Mouse (Mus musculus) liver, embryonic 14.5 days (tissue): ENCODE measurements around the gene Gm49325. TPM values are rescaled to one million over a fixed set of nuclear protein-coding genes. Genes with fewer than 3 reads are reported as not detected.

Experiments used
- ATAC-seq: fragments of 200-750 bp; cut with Nextera tagmentation; 2 replicates; pipeline ENCODE4 v1.8.0; 2017; ENCODE audit warnings: moderate number of reproducible peaks, mild to moderate bottlenecking, moderate library complexity; ENCODE audit not compliant: insufficient read depth
- DNase-seq, 3 experiments: peaks; one replicate each; pipeline ENCODE4 v3.0.0-alpha.2; 2012 to 2013; ENCODE audit warnings: low read depth in 3 of 3, low spot score in 3 of 3
- H3K27ac ChIP-seq: fragments of 300-500 bp; sonication (generic); 2 replicates; pipeline ENCODE4 v1.5.1; 2014; ENCODE audit warnings: moderate library complexity, mild to moderate bottlenecking, control low read depth, inconsistent platforms
- H3K27me3 ChIP-seq: fragments of 300-500 bp; sonication (generic); 2 replicates; pipeline ENCODE4 v1.6.1; 2014; ENCODE audit warnings: mild to moderate bottlenecking, low read length, moderate library complexity; ENCODE audit not compliant: control insufficient read depth, insufficient read depth
- H3K36me3 ChIP-seq: fragments of 300-500 bp; sonication (generic); replicated peaks from 2 replicates; pipeline ENCODE4 v1.6.1; 2014; ENCODE audit warnings: low read depth; ENCODE audit not compliant: control insufficient read depth, insufficient read depth
- H3K4me1 ChIP-seq, 2 experiments: fragments of 200-500 bp in 1 of 2; fragments of 300-500 bp in 1 of 2; sonication (generic) in 1 of 2; replicated peaks; 2 replicates each; pipeline ENCODE4 v1.6.1; 2012 to 2014; ENCODE audit warnings: antibody characterized with exemption in 1 of 2, inconsistent platforms in 1 of 2, low read length in 1 of 2; ENCODE audit not compliant: control insufficient read depth in 2 of 2, insufficient read depth in 2 of 2
- H3K4me2 ChIP-seq: fragments of 300-500 bp; sonication (generic); 2 replicates; pipeline ENCODE4 v1.6.1; 2014; ENCODE audit warnings: low read depth, mild to moderate bottlenecking, control low read depth, moderate library complexity
- H3K4me3 ChIP-seq, 2 experiments: fragments of 200-500 bp in 1 of 2; fragments of 300-500 bp in 1 of 2; sonication (generic) in 1 of 2; 2 replicates each; pipeline ENCODE4 v1.5.1; 2012 to 2014; ENCODE audit warnings: low read depth in 2 of 2, low read length in 2 of 2, mild to moderate bottlenecking in 2 of 2, control low read depth in 1 of 2, inconsistent platforms in 1 of 2, moderate library complexity in 1 of 2; ENCODE audit not compliant: insufficient read depth in 1 of 2
- H3K9ac ChIP-seq: fragments of 300-500 bp; sonication (generic); replicated peaks from 2 replicates; pipeline ENCODE4 v1.6.1; 2014; ENCODE audit warnings: mild to moderate bottlenecking, control low read depth, moderate library complexity
- H3K9me3 ChIP-seq: fragments of 300-500 bp; sonication (generic); 2 replicates; pipeline ENCODE4 v1.6.1; 2016; ENCODE audit warnings: low read length, mixed read lengths; ENCODE audit not compliant: control insufficient read depth
- CTCF ChIP-seq: IDR thresholded peaks from 2 replicates; pipeline ENCODE4 v1.5.1; 2016; ENCODE audit warnings: antibody characterized with exemption, low read depth, control low read depth
- EP300 ChIP-seq: IDR thresholded peaks from 2 replicates; pipeline ENCODE4 v1.6.1; 2016; ENCODE audit warnings: antibody characterized with exemption, low read depth
- WGBS: fragments of 180-500 bp; shearing (Covaris S2); extraction: QIAGEN DNeasy Blood & Tissue Kit; methylation state at CpG from one replicate; pipeline ENCODE4 v1.1.7; 2014; ENCODE audit not compliant: insufficient replicate concordance; 5-methylcytosine and 5-hydroxymethylcytosine counted together
- polyA plus RNA-seq, 2 experiments: library from polyadenylated mRNA; depleted of rRNA in 1 of 2; stranded (reverse) in 1 of 2; unstranded in 1 of 2; fragments of >200 nt; fragmentation: Nextera tagmentation in 1 of 2; extraction: Ambion mirVana in 1 of 2; gene quantifications; 2 replicates each; pipeline versions ENCODE4 v1.2.1 to v1.2.3; 2012 to 2014

The Gm49325 gene
- polyA plus RNA-seq, 2 experiments = 0.09 TPM; not detected in 1

DNA sequence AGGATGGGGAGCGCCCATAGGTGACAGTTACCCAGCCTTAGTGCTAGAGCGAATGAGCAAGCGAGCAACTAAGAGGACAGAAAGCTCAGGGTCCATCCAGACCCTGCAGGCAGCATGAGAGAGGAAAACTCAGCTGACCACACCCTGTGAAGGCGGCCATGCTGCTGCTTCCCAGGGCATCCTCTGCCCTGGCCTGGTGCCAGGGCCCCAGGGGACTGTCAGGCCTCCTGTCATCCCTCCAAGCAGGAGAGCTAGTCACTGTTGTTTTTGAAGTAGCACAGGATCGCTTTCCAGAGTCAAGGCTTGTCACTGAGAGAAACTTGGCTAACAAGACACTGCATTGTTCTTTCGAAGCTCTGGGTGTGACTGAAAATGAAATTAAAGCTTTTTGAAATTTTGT lies 33.0 kb downstream of the Gm49325 start:
- Histone ChIP-seq H3K4me1 (peaks cover 0 to 5% of the 10 kb centered on the region in 2 experiments; a peak in 1 of 4 replicates), H3K4me3 (no peak overlapping the region), H3K4me2 (no peak overlapping the region), H3K9ac (no peak overlapping the region), H3K27me3 (no peaks in the 10 kb centered on the region), H3K36me3 (peaks cover 35% of the 10 kb centered on the region), H3K27ac (no peak overlapping the region), H3K9me3 (no peaks in the 10 kb centered on the region)
- TF ChIP-seq CTCF = no peak
- TF ChIP-seq EP300 = no peak
- WGBS = 86% methylated on average over 6 of the region's 6 CpGs
- no peak for DNase-seq
- ATAC-seq = no peak

DNA sequence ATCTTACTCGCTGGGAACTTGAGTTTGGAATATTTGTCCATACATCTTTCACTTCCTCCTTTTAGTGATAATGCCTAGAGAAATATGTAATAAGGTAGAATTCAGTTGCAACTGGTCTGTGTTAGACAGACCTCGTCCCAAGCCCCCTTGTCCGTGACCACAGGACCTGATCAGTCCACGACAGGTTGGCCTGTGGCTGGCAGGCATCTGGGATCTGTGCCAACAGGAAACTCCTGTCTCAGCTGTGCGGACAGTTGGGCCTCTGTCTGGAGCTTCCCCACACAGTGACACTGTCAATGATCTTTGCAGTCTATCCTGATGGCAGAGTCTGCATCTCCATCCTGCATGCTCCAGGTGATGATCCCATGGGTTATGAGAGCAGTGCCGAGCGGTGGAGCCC lies 37.2 kb downstream of the Gm49325 start:
- H3K4me3 ChIP-seq = no peak overlapping the region
- WGBS = 68% methylated on average over 7 of the region's 7 CpGs
- no peak overlapping the region for H3K27ac ChIP-seq
- ATAC-seq = no peak
- no peak overlapping the region for H3K4me2 ChIP-seq
- no peak overlapping the region for H3K9ac ChIP-seq
- no peak for TF ChIP-seq EP300
- TF ChIP-seq CTCF = no peak
- no peaks in the 10 kb centered on the region for H3K27me3 ChIP-seq
- H3K36me3 ChIP-seq = peaks cover 37% of the 10 kb centered on the region
- H3K4me1 ChIP-seq = no peaks in the 10 kb centered on the region
- no peaks in the 10 kb centered on the region for H3K9me3 ChIP-seq
- no peak for DNase-seq

DNA sequence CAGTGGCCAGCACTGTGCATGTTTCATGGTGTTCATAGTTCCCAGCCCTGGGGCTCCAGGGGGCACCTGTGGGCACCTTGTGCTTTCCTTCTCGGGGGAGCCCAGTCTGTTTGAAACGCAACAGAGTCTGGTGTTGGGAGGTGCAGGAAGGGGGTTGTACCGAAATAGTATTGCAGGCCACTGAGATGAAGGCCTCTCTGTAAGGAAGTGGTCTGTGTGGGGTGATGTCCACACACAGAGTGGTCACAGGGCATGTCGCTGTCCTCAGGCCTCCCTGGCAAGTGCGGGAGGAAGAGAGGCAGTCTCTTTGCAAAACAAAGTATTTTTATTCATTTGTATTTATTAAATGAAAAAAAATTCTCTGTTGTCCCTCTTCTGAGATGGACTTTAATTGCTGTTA lies 39.6 kb downstream of the Gm49325 start:
- peaks cover 34% of the 10 kb centered on the region for H3K36me3 ChIP-seq
- no peak overlapping the region for H3K4me3 ChIP-seq
- DNase-seq = no peak
- ATAC-seq = no peak
- no peaks in the 10 kb centered on the region for H3K4me1 ChIP-seq
- WGBS = 76% methylated on average over 5 of the region's 5 CpGs
- no peaks in the 10 kb centered on the region for H3K9me3 ChIP-seq
- H3K27me3 ChIP-seq = no peaks in the 10 kb centered on the region
- H3K4me2 ChIP-seq = no peak overlapping the region
- no peak overlapping the region for H3K27ac ChIP-seq
- H3K9ac ChIP-seq = no peak overlapping the region
- TF ChIP-seq EP300 (no peak), CTCF (no peak)

DNA sequence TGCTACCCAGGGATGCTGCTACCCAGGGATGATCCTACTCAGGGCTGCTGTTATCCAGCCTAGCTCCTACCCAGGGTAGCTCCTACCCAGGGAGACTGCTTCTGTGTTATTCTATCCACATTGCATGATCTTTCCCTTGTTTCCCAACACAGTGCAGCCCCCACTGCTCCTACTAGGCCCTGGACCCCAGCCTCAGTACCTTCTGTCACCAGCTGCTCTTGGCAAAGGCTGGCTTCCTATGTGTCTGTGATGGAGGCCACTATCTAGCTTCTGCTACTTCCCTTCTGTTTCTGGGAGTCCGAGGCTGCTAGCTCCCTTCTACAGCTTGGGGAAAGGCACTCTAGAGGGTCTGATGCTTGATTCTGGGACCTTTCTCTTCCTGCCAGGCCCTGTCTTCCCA lies 41.5 kb downstream of the Gm49325 start:
- H3K27ac ChIP-seq = no peak overlapping the region
- H3K9ac ChIP-seq = no peak overlapping the region
- H3K27me3 ChIP-seq = no peaks in the 10 kb centered on the region
- no peak overlapping the region for H3K4me3 ChIP-seq
- H3K4me1 ChIP-seq = no peaks in the 10 kb centered on the region
- H3K9me3 ChIP-seq = no peaks in the 10 kb centered on the region
- TF ChIP-seq EP300 (no peak), CTCF (no peak)
- no peak for DNase-seq
- no peak overlapping the region for H3K4me2 ChIP-seq
- 35% methylated on average over 1 of the region's 1 CpGs for WGBS
- no peak for ATAC-seq
- peaks cover 22% of the 10 kb centered on the region for H3K36me3 ChIP-seq

DNA sequence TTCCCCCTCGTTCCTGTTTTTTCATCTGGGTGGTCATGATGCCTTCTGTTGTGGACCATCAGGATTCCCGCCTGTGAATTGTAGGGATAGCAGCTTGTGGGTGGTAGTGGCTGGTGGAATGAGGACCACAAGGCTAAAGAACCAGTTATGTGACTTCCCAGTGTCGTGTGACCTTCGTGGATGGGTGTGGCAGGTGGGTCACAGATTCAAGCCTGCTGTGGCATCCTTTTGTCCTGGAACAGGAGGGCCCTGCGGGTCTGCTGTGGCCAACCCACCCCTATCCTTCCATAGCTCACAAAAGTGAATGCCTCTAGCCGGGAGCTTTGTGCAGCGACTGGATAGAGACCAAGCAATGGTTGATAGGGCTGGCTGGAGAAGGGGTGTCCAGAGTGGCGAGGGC lies 41.9 kb downstream of the Gm49325 start:
- no peak for ATAC-seq

More for the DNA sequence above, 41.9 kb downstream of the Gm49325 start:
- Histone ChIP-seq H3K9me3 (no peaks in the 10 kb centered on the region), H3K9ac (no peak overlapping the region), H3K27ac (no peak overlapping the region), H3K4me1 (no peaks in the 10 kb centered on the region), H3K4me2 (no peak overlapping the region), H3K36me3 (peaks cover 21% of the 10 kb centered on the region), H3K4me3 (no peak overlapping the region), H3K27me3 (no peaks in the 10 kb centered on the region)
- no peak for DNase-seq
- WGBS = 63% methylated on average over 8 of the region's 8 CpGs
- TF ChIP-seq EP300 (no peak), CTCF (no peak)
